Mouse (Mus musculus): ENCODE results near the gene Smg1. TPM values are rescaled to one million over a fixed set of nuclear protein-coding genes. Genes with fewer than 3 reads are reported as not detected.

Gene Smg1
- polyA plus RNA-seq, 1 experiment from 2014 or later = 4.0 TPM

- H3K9me3 ChIP-seq (ENCODE audit: low read length) = no peaks in the 10 kb centered on the region
- H3K4me1 ChIP-seq (ENCODE audit: insufficient read depth) = peaks cover 26% of the 10 kb centered on the region; the same call in 1 of the 2 replicates
- peak overlapping the region; percentile 74 for H3K27ac ChIP-seq (ENCODE audit: low read depth)
- ATAC-seq = no peak
- H3K4me2 ChIP-seq (ENCODE audit: low read depth, low read length) = no peak overlapping the region
- 57% methylated on average over 5 of the region's 5 CpGs for WGBS (ENCODE audit: insufficient replicate concordance)
- TF ChIP-seq CTCF (IDR thresholded peaks at IDR 0.05; ENCODE audit: low read depth) (no peak), EP300 (IDR thresholded peaks at IDR 0.05; ENCODE audit: low read depth) (no peak; the same call in 1 of the 2 replicates)
- H3K36me3 ChIP-seq (replicated peaks; ENCODE audit: insufficient read depth, low read length) = peaks cover 59% of the 10 kb centered on the region
- H3K27me3 ChIP-seq (ENCODE audit: insufficient read depth, low read length) = no peaks in the 10 kb centered on the region
- peak; percentile 14 for DNase-seq
- H3K9ac ChIP-seq (replicated peaks) = no peak overlapping the region
- H3K4me3 ChIP-seq (ENCODE audit: low read depth, low read length) = no peak overlapping the region
Measured at GRCm38 (mm10) chr7:118119946-118120345, 123.5 kb downstream of the Smg1 start.

- ATAC-seq (no peak), DNase-seq (peak; percentile 15)
- H3K4me2 ChIP-seq (ENCODE audit: low read depth, low read length) = no peak overlapping the region
- no peaks in the 10 kb centered on the region for H3K9me3 ChIP-seq (ENCODE audit: low read length)
- no peak for TF ChIP-seq CTCF (IDR thresholded peaks at IDR 0.05; ENCODE audit: low read depth)
- TF ChIP-seq EP300 (IDR thresholded peaks at IDR 0.05; ENCODE audit: low read depth) = no peak
- WGBS (ENCODE audit: insufficient replicate concordance) = 60% methylated on average over 2 of the region's 2 CpGs
- H3K9ac ChIP-seq (replicated peaks) = no peak overlapping the region
- peaks cover 58% of the 10 kb centered on the region for H3K36me3 ChIP-seq (replicated peaks; ENCODE audit: insufficient read depth, low read length)
- H3K4me1 ChIP-seq (ENCODE audit: insufficient read depth) = peaks cover 33% of the 10 kb centered on the region
- no peaks in the 10 kb centered on the region for H3K27me3 ChIP-seq (ENCODE audit: insufficient read depth, low read length)
- no peak overlapping the region for H3K4me3 ChIP-seq (ENCODE audit: low read depth, low read length)
- H3K27ac ChIP-seq (ENCODE audit: low read depth) = peak overlapping the region; percentile 74
Measured at GRCm38 (mm10) chr7:118119142-118119541, 124.3 kb downstream of the Smg1 start.

GRCm38 (mm10) chr7:118118426-118118825 is 125.0 kb downstream of the Smg1 start:
- Histone ChIP-seq H3K9ac (replicated peaks) (no peak overlapping the region), H3K4me1 (ENCODE audit: insufficient read depth) (peaks cover 40% of the 10 kb centered on the region), H3K9me3 (ENCODE audit: low read length) (no peaks in the 10 kb centered on the region), H3K27me3 (ENCODE audit: insufficient read depth, low read length) (no peaks in the 10 kb centered on the region), H3K27ac (ENCODE audit: low read depth) (peak overlapping the region; percentile 74; the same call in 1 of the 2 replicates), H3K4me3 (ENCODE audit: low read depth, low read length) (no peak overlapping the region), H3K36me3 (replicated peaks; ENCODE audit: insufficient read depth, low read length) (peaks cover 58% of the 10 kb centered on the region), H3K4me2 (ENCODE audit: low read depth, low read length) (no peak overlapping the region)
- 58% methylated on average over 3 of the region's 3 CpGs for WGBS (ENCODE audit: insufficient replicate concordance)
- DNase-seq (no peak), ATAC-seq (no peak)
- no peak for TF ChIP-seq CTCF (IDR thresholded peaks at IDR 0.05; ENCODE audit: low read depth)
- TF ChIP-seq EP300 (IDR thresholded peaks at IDR 0.05; ENCODE audit: low read depth) = no peak

- Histone ChIP-seq H3K4me3 (ENCODE audit: low read depth, low read length) (no peak overlapping the region), H3K9ac (replicated peaks) (no peak overlapping the region), H3K9me3 (ENCODE audit: low read length) (no peaks in the 10 kb centered on the region), H3K4me1 (ENCODE audit: insufficient read depth) (peaks cover 47% of the 10 kb centered on the region), H3K27ac (ENCODE audit: low read depth) (0 out of 2 replicates have a peak overlapping the region, but pooled peaks have one; percentile 24), H3K4me2 (ENCODE audit: low read depth, low read length) (no peak overlapping the region), H3K36me3 (replicated peaks; ENCODE audit: insufficient read depth, low read length) (peaks cover 59% of the 10 kb centered on the region), H3K27me3 (ENCODE audit: insufficient read depth, low read length) (no peaks in the 10 kb centered on the region)
- ATAC-seq (no peak), DNase-seq (no peak)
- TF ChIP-seq CTCF (IDR thresholded peaks at IDR 0.05; ENCODE audit: low read depth) (no peak), EP300 (IDR thresholded peaks at IDR 0.05; ENCODE audit: low read depth) (no peak)
- 45% methylated on average over 4 of the region's 4 CpGs for WGBS (ENCODE audit: insufficient replicate concordance)
Measured at GRCm38 (mm10) chr7:118117539-118118210, 125.8 kb downstream of the Smg1 start.

GRCm38 (mm10) chr7:118116787-118117538 is 126.5 kb downstream of the Smg1 start:
- Histone ChIP-seq H3K4me3 (ENCODE audit: low read depth, low read length) (peak overlapping the region; percentile 91), H3K36me3 (replicated peaks; ENCODE audit: insufficient read depth, low read length) (peaks cover 58% of the 10 kb centered on the region), H3K4me1 (ENCODE audit: insufficient read depth) (peaks cover 54% of the 10 kb centered on the region), H3K4me2 (ENCODE audit: low read depth, low read length) (peak overlapping the region; percentile 84), H3K27me3 (ENCODE audit: insufficient read depth, low read length) (no peaks in the 10 kb centered on the region), H3K9me3 (ENCODE audit: low read length) (no peaks in the 10 kb centered on the region), H3K27ac (ENCODE audit: low read depth) (no peak overlapping the region), H3K9ac (replicated peaks) (peak overlapping the region; percentile 67)
- TF ChIP-seq EP300 (IDR thresholded peaks at IDR 0.05; ENCODE audit: low read depth) (no peak), CTCF (IDR thresholded peaks at IDR 0.05; ENCODE audit: low read depth) (no peak)
- ATAC-seq (no peak), DNase-seq (no peak)
- WGBS (ENCODE audit: insufficient replicate concordance) = 8% methylated on average over 8 of the region's 8 CpGs

- H3K9me3 ChIP-seq (ENCODE audit: low read length) = no peaks in the 10 kb centered on the region
- H3K9ac ChIP-seq (replicated peaks) = peak within 1 kb of the TSS; percentile 93
- peak within 1 kb of the TSS; percentile 91 for H3K4me3 ChIP-seq (ENCODE audit: low read depth, low read length)
- peak within 1 kb of the TSS; percentile 84 for H3K4me2 ChIP-seq (ENCODE audit: low read depth, low read length)
- peaks cover 60% of the 10 kb centered on the region for H3K36me3 ChIP-seq (replicated peaks; ENCODE audit: insufficient read depth, low read length)
- peak; percentile 95 for DNase-seq
- H3K27ac ChIP-seq (ENCODE audit: low read depth) = peak within 1 kb of the TSS; percentile 88
- WGBS (ENCODE audit: insufficient replicate concordance) = under 1% methylated on average over 40 of the region's 40 CpGs
- no peaks in the 10 kb centered on the region for H3K27me3 ChIP-seq (ENCODE audit: insufficient read depth, low read length)
- no peak for TF ChIP-seq CTCF (IDR thresholded peaks at IDR 0.05; ENCODE audit: low read depth)
- peak; percentile 92 for TF ChIP-seq EP300 (IDR thresholded peaks at IDR 0.05; ENCODE audit: low read depth)
- H3K4me1 ChIP-seq (ENCODE audit: insufficient read depth) = peaks cover 64% of the 10 kb centered on the region
- ATAC-seq = peak; percentile 85
Measured at GRCm38 (mm10) chr7:118115877-118116568, 127.4 kb downstream of the Smg1 start, which contains the start of gene Rps15a. TSS of gene Rps15a (minus strand) at chr7:118116188.
